Mouse (Mus musculus) cerebellum, adult 2 months (tissue): ENCODE results near the gene Omd. TPM values are rescaled to one million over a fixed set of nuclear protein-coding genes. Genes with fewer than 3 reads are reported as not detected.

ENCODE experiments used
- DNase-seq, 2 experiments: peaks; one replicate each; pipeline ENCODE4 v3.0.0; 2021
- H3K27ac ChIP-seq: fragments of 200-500 bp; 2 replicates; pipeline ENCODE4 v1.5.1; 2012; ENCODE audit warnings: low read length, control low read depth, inconsistent platforms; ENCODE audit not compliant: insufficient read depth
- H3K27me3 ChIP-seq: fragments of 200-500 bp; 2 replicates; pipeline ENCODE4 v1.6.1; 2012; ENCODE audit warnings: inconsistent platforms, mild to moderate bottlenecking, low read length, moderate library complexity; ENCODE audit not compliant: control insufficient read depth, insufficient read depth
- H3K4me1 ChIP-seq: fragments of 200-500 bp; 2 replicates; pipeline ENCODE4 v1.6.1; 2011; ENCODE audit warnings: low read length; ENCODE audit not compliant: control insufficient read depth, insufficient read depth
- H3K4me3 ChIP-seq: fragments of 200-500 bp; replicated peaks from 2 replicates; pipeline ENCODE3; 2011; ENCODE audit warnings: mild to moderate bottlenecking, low read depth, low read length, control low read depth; ENCODE audit not compliant: insufficient read depth
- CTCF ChIP-seq: fragments of 200-500 bp; IDR thresholded peaks from 2 replicates; pipeline ENCODE4 v1.5.1; 2011; ENCODE audit warnings: low read depth, mild to moderate bottlenecking, control low read depth, low read length, moderate library complexity, borderline replicate concordance; ENCODE audit not compliant: insufficient read depth
- POLR2A ChIP-seq: fragments of 200-500 bp; IDR thresholded peaks from 2 replicates; pipeline ENCODE4 v1.6.1; 2011; ENCODE audit warnings: low read length, control low read depth, borderline replicate concordance; ENCODE audit not compliant: insufficient read depth
- WGBS: fragments of 180-500 bp; shearing (Covaris S2); methylation state at CpG from one replicate; pipeline ENCODE4 v1.1.7; 2018; 5-methylcytosine and 5-hydroxymethylcytosine counted together
- polyA plus RNA-seq: library from polyadenylated mRNA; depleted of rRNA; stranded (reverse); fragments of >200 nt; gene quantifications from 2 replicates; pipeline ENCODE4 v1.2.3, GENCODE M21; 2012; rRNA removed

The Omd gene
- 0.41 and 1.3 TPM in 2 replicates for polyA plus RNA-seq

DNA sequence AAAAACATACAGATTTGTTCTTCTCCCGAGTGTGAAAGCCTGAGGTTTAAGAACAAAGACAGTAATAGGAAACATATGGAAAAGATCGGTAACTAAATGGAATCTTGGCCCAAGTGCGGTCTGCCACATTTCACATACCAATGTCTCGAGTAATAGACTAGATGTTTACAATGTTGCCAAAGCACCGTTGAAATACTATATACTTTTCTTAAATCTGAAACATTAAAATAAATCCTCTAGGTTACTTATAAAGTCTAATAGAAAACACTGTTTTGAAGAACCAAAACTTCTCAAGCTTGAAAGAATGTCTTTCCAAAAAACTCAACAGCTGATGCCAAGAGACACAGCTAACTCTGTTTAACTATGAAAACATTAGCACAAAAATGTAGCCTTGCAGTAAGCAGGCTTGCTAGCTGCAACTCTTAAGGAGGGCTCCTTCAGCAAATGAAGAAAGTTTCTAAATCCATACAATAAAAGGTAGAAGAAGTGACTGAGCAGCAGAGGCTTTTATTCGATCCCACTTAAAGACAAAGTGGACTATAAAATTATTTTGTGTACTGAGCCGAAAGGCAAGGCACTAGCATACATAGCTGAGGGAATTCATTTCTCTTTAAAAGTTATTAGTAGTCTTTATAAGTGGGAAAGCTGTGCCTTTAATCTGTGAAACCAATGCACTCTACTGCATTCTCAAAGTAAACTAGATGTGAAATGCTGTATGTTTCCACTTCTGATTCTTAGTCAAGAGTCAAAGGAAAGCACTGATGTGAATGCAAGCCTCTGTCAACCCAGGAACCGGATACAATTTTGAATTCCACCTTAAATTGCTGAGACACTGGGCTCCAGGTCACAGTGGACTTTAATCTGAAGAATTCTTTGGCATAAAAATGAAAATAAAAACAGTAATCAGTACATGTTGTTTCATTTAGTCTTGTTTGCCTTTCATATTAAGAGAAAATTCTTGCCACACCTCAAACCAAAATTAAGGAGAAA is at the start of gene Omd:
Gene Omd, plus strand, starts transcription at position 922 of the 990 bp plus-strand sequence.
- H3K27me3 ChIP-seq = no peaks in the 10 kb centered on the region
- H3K27ac ChIP-seq = no peak within 1 kb of the TSS
- no peak for TF ChIP-seq CTCF
- TF ChIP-seq POLR2A = no peak
- WGBS = 77% methylated on average over 8 of the region's 8 CpGs
- no peak within 1 kb of the TSS for H3K4me3 ChIP-seq
- H3K4me1 ChIP-seq = no peaks in the 10 kb centered on the region
- DNase-seq = no peak

DNA sequence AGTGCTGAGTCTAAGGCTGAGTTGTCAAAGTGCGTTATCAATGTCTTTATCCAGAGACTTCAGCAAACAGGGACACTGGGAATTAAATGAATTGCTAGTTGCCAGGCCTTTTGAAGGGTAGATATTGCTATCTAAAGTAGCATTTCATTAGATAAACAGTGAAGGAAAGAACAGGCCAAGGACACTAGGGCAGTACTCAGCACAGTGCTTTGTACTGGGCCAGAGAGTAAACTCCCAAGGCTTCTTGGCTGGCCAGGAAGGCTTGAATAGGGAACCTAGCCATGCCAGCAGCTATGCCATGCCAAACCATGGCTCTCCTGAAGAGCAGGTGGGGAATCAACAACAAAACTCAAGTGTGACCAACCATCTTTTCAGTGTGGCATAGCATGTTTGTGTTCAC is 45.3 kb upstream of the Omd start:
- WGBS = 98% methylated on average over 1 of the region's 1 CpGs
- TF ChIP-seq POLR2A (no peak), CTCF (no peak)
- no peak overlapping the region for H3K4me3 ChIP-seq

DNA sequence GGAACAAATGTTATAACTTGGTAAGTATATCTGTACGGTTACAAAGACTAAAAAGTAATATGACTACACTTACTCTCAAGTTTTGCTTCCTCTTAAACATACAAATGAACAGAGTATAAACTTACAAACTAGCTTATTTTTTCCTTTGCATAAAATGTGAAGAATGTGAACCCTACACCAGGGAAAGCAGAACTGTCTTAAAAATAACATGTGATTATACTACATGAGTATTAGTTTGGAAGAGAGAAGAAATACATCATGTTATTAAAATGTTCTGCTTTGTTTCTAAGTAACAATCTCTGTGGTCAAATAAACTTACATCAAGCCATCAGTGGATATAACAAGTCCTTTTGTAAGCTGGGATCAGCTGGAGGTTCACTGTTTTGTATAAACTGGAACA is 43.6 kb upstream of the Omd start:
- WGBS = 96% methylated on average over 1 of the region's 1 CpGs
- no peak for DNase-seq
- Histone ChIP-seq H3K27ac (no peak overlapping the region), H3K27me3 (no peaks in the 10 kb centered on the region), H3K4me1 (no peaks in the 10 kb centered on the region), H3K4me3 (no peak overlapping the region)
- TF ChIP-seq POLR2A (no peak), CTCF (no peak)

More for the DNA sequence above, 45.3 kb upstream of the Omd start:
- DNase-seq = no peak
- Histone ChIP-seq H3K27ac (no peak overlapping the region), H3K4me1 (no peaks in the 10 kb centered on the region), H3K27me3 (no peaks in the 10 kb centered on the region)

DNA sequence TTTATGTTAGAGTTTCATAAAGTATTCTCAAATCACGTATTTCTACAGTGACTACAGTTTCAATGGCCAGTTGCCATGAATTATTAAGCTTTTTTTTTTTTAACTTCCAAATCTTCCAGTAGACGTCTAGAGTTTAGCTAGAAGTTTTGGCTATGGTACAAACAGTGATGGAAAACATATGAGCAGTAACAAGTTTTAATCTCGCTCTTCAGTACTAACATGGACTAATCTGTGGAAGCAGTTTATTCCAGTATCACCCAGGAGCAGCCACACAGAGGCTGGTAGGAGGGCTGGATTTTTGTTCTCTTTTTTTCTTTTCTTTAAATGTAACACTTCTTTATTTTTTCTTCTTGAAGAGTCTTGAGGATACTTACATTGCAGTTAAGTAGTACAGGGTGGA is 38.0 kb upstream of the Omd start, which contains the start of gene Aspn:
Gene Aspn, plus strand, starts transcription at position 165 of the 400 bp plus-strand sequence.
- Histone ChIP-seq H3K27me3 (no peaks in the 10 kb centered on the region), H3K4me1 (no peaks in the 10 kb centered on the region), H3K4me3 (no peak within 1 kb of the TSS), H3K27ac (no peak within 1 kb of the TSS)
- DNase-seq = no peak
- TF ChIP-seq CTCF (no peak), POLR2A (no peak)
- 48% methylated on average over 3 of the region's 3 CpGs for WGBS

DNA sequence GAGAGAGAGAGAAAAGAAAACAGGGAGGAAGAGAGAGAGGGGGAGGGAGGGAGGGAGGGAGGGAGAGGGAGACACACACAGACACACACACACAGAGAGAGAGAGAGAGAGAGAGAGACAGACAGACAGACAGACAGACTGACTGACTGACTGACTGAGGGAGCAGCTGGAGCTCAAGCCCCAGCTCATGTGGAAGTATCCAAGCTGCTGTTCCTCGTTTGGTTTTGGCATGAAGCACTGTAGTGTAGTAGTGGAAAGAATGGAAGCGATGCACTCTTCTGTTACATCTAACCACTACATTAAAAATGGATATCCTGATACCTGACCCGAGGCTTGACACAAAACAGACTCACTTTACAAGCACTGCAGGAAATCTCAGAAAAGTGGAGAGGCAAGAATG is 36.6 kb upstream of the Omd start:
- WGBS = 45% methylated on average over 3 of the region's 3 CpGs
- Histone ChIP-seq H3K4me3 (no peak overlapping the region), H3K27ac (no peak overlapping the region), H3K27me3 (no peaks in the 10 kb centered on the region), H3K4me1 (no peaks in the 10 kb centered on the region)
- TF ChIP-seq POLR2A (no peak), CTCF (no peak)
- no peak for DNase-seq

DNA sequence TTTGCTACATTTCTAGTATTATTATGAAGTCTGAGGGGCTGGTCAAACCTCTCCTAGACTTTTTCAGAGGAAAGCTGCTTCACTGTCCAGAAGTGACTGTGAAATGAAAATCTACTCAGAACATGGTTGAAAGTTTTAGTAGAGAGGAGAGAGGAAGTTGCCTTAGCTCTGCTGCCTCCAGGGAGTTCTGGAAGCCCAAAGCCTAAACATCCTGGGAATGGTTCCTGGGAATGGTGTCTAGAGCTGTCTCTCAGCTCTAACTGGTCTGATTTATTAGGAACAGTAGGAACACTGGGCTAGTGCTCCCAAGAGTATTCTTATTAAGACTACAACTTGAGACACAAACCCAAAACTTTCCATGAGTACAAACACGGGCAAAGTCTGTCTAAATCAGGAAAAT is 35.7 kb upstream of the Omd start:
- TF ChIP-seq CTCF = no peak
- no peak for TF ChIP-seq POLR2A
- Histone ChIP-seq H3K27me3 (no peaks in the 10 kb centered on the region), H3K4me3 (no peak overlapping the region), H3K27ac (no peak overlapping the region), H3K4me1 (no peaks in the 10 kb centered on the region)
- WGBS = 84% methylated on average over 1 of the region's 1 CpGs
- no peak for DNase-seq

DNA sequence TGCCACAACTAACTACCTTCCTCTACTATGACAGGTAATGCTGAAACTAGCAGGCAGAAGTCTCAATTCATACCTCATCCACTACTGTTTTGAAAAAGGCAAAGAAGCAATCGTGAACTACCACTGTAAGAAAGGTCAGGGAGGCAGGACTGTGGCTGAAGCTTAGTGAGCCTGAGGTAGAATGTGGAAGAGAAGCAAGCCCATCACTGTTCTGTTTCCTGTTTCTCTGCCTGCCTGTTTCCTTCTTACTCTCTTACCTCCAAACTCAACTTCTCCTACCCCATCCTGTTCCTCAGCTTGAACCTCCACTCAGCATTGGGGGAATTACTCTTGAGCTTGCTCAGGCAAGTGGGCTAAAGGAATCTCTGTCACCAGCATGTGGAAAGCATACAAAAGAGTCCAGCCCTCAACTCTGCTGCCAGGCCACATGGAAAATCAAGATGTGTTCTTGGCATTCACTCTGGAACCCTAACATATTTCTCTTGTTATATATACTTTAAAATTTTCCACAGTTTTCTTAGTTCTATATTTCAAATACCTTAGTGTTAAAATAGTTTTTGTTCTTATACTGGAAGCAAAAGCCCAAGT is 34.6 kb upstream of the Omd start:
- H3K4me3 ChIP-seq = no peak overlapping the region
- H3K4me1 ChIP-seq = no peaks in the 10 kb centered on the region
- TF ChIP-seq CTCF (no peak), POLR2A (no peak)
- no peaks in the 10 kb centered on the region for H3K27me3 ChIP-seq
- no peak overlapping the region for H3K27ac ChIP-seq
- WGBS = 79% methylated on average over 1 of the region's 1 CpGs
- DNase-seq = no peak
